Mouse (Mus musculus) CD8-positive naive resting alpha-beta T cell, adult 2 months (primary cell): Measurements from ENCODE around the gene Skp1a.

Experiments
- DNase-seq, 2 experiments: peaks; one replicate each; pipeline ENCODE4 v3.0.0; 2022; ENCODE audit warnings: low read depth in 2 of 2, low spot score in 2 of 2

Gene Skp1a

GRCm38 (mm10) chr11:52276961-52277391 lies 45.2 kb downstream of the Skp1a start:
- DNase-seq, result no peak

- DNase-seq, result no peak
Observed at GRCm38 (mm10) chr11:52277433-52278150, 45.8 kb downstream of the Skp1a start.

GRCm38 (mm10) chr11:52278164-52278563 lies 46.4 kb downstream of the Skp1a start:
- no peak for DNase-seq

GRCm38 (mm10) chr11:52278991-52279390 lies 47.2 kb downstream of the Skp1a start:
- no peak for DNase-seq

- no peak for DNase-seq
Observed at GRCm38 (mm10) chr11:52279611-52280145, 47.9 kb downstream of the Skp1a start.

GRCm38 (mm10) chr11:52280566-52281455 lies 49.0 kb downstream of the Skp1a start:
- peak in 1 of 2 experiments; percentile 49 for DNase-seq

- no peak for DNase-seq
Observed at GRCm38 (mm10) chr11:52281568-52282328, 50.0 kb downstream of the Skp1a start.

GRCm38 (mm10) chr11:52282420-52282773 lies 50.6 kb downstream of the Skp1a start:
- peak in 1 of 2 experiments; percentile 50 for DNase-seq

GRCm38 (mm10) chr11:52282774-52283595 lies 51.2 kb downstream of the Skp1a start, which contains the start of gene Tcf7:
Gene Tcf7 (minus strand): TSS chr11:52283014.
- peak in 1 of 2 experiments; percentile 41 for DNase-seq

GRCm38 (mm10) chr11:52283596-52284571 lies 52.1 kb downstream of the Skp1a start:
- peak; percentile 50 to 56 for DNase-seq

- DNase-seq, result no peak
Observed at GRCm38 (mm10) chr11:52286301-52286957, 54.6 kb downstream of the Skp1a start.

- no peak for DNase-seq
Observed at GRCm38 (mm10) chr11:52286958-52287305, 55.1 kb downstream of the Skp1a start.

- DNase-seq, result no peak
Observed at GRCm38 (mm10) chr11:52292346-52292745, 60.6 kb downstream of the Skp1a start.

- no peak for DNase-seq
Observed at GRCm38 (mm10) chr11:52292894-52293293, 61.1 kb downstream of the Skp1a start.

GRCm38 (mm10) chr11:52294103-52294502 lies 62.3 kb downstream of the Skp1a start:
- peak in 1 of 2 experiments; percentile 30 for DNase-seq
